Mouse (Mus musculus) kidney, embryonic 14.5 days (tissue): ENCODE measurements around the gene Mylk4. TPM values are rescaled to one million over a fixed set of nuclear protein-coding genes. Genes with fewer than 3 reads are reported as not detected.

Experiments used
- ATAC-seq: fragments of 200-750 bp; cut with Nextera tagmentation; 2 replicates; pipeline ENCODE4 v1.8.0; 2017; ENCODE audit warnings: moderate number of reproducible peaks, mild to moderate bottlenecking, moderate TSS enrichment, moderate library complexity; ENCODE audit not compliant: low FRiP score, low TSS enrichment
- H3K27ac ChIP-seq: fragments of 300-500 bp; sonication (generic); 2 replicates; pipeline ENCODE4 v1.5.1; 2014; ENCODE audit warnings: low read depth, mild to moderate bottlenecking, low read length, moderate library complexity, mixed read lengths
- H3K27me3 ChIP-seq: fragments of 300-500 bp; sonication (generic); 2 replicates; pipeline ENCODE4 v1.6.1; 2014; ENCODE audit warnings: mild to moderate bottlenecking, low read length; ENCODE audit not compliant: control insufficient read depth, insufficient read depth
- H3K36me3 ChIP-seq: fragments of 300-500 bp; sonication (generic); 2 replicates; pipeline ENCODE4 v1.6.1; 2014; ENCODE audit warnings: low read length, mixed read lengths; ENCODE audit not compliant: control insufficient read depth, insufficient read depth
- H3K4me1 ChIP-seq: fragments of 300-500 bp; sonication (generic); 2 replicates; pipeline ENCODE4 v1.6.1; 2014; ENCODE audit warnings: low read length, mixed read lengths; ENCODE audit not compliant: control insufficient read depth, insufficient read depth
- H3K4me2 ChIP-seq: fragments of 300-500 bp; sonication (generic); replicated peaks from 2 replicates; pipeline ENCODE4 v1.6.1; 2014; ENCODE audit warnings: low read depth, mild to moderate bottlenecking, low read length
- H3K4me3 ChIP-seq: fragments of 300-500 bp; sonication (generic); 2 replicates; pipeline ENCODE4 v1.5.1; 2014; ENCODE audit warnings: mild to moderate bottlenecking, low read length
- H3K9ac ChIP-seq: fragments of 300-500 bp; sonication (generic); 2 replicates; pipeline ENCODE4 v1.6.1; 2014; ENCODE audit warnings: low read depth, mild to moderate bottlenecking, low read length, moderate library complexity
- H3K9me3 ChIP-seq: fragments of 300-500 bp; sonication (generic); 2 replicates; pipeline ENCODE4 v1.6.1; 2016; ENCODE audit warnings: low read length; ENCODE audit not compliant: control insufficient read depth
- WGBS: fragments of 180-500 bp; shearing (Covaris S2); extraction: QIAGEN DNeasy Blood & Tissue Kit; methylation state at CpG from one replicate; pipeline ENCODE4 v1.1.7; 2014; 5-methylcytosine and 5-hydroxymethylcytosine counted together
- polyA plus RNA-seq: library from polyadenylated mRNA; unstranded; fragments of >200 nt; fragmentation: Nextera tagmentation; extraction: Ambion mirVana; gene quantifications from 2 replicates; pipeline ENCODE4 v1.2.1, GENCODE M21; 2014

Mylk4 gene
- polyA plus RNA-seq, 1 experiment from 2014 or later: 0.14 TPM

GRCm38 (mm10) chr13:32662041-32662440, 121.7 kb downstream of the Mylk4 start:
- no peaks in the 10 kb centered on the region for H3K27me3 ChIP-seq
- ATAC-seq: no peak; the same call in 1 of the 2 replicates
- 63% methylated on average over 3 of the region's 3 CpGs for WGBS
- H3K9me3 ChIP-seq: no peaks in the 10 kb centered on the region
- H3K36me3 ChIP-seq: no peaks in the 10 kb centered on the region
- no peak overlapping the region for H3K4me2 ChIP-seq
- no peak overlapping the region for H3K4me3 ChIP-seq
- H3K4me1 ChIP-seq: no peaks in the 10 kb centered on the region
- no peak overlapping the region for H3K27ac ChIP-seq
- no peak overlapping the region for H3K9ac ChIP-seq

DNA sequence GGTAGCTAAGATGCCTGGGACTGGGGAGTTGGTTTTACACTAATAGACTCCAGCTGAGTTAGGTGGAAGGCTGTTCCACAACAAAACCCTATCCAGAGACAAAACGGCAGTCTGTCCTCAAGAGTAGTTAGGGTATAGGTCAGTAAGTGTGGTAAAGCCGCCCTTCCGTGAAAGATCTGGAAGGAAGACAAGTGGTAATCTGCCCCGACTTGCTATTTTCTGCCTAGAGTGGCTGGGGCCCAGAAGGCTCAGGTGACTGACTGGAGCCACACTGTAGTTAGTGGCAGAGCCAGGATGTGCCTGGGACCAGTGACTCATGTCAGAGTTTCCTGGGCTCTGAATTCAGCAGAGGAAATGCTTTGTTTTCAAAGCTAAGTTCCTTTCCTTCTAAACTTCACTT, 123.5 kb downstream of the Mylk4 start:
- no peak overlapping the region for H3K4me2 ChIP-seq
- no peak overlapping the region for H3K27ac ChIP-seq
- H3K36me3 ChIP-seq: no peaks in the 10 kb centered on the region
- H3K9me3 ChIP-seq: no peaks in the 10 kb centered on the region
- H3K27me3 ChIP-seq: no peaks in the 10 kb centered on the region
- 29% methylated on average over 4 of the region's 4 CpGs for WGBS
- no peak overlapping the region for H3K4me3 ChIP-seq
- no peaks in the 10 kb centered on the region for H3K4me1 ChIP-seq
- H3K9ac ChIP-seq: no peak overlapping the region
- ATAC-seq: no peak

- Histone ChIP-seq H3K4me1 (no peaks in the 10 kb centered on the region), H3K4me3 (no peak overlapping the region), H3K9ac (no peak overlapping the region), H3K36me3 (no peaks in the 10 kb centered on the region), H3K27me3 (no peaks in the 10 kb centered on the region), H3K4me2 (no peak overlapping the region), H3K27ac (no peak overlapping the region), H3K9me3 (no peaks in the 10 kb centered on the region)
- 88% methylated on average over 5 of the region's 5 CpGs for WGBS
- ATAC-seq: no peak
Measured at GRCm38 (mm10) chr13:32659271-32659670, 124.5 kb downstream of the Mylk4 start.

- H3K27ac ChIP-seq: no peak overlapping the region
- 98% methylated on average over 2 of the region's 2 CpGs for WGBS
- H3K4me1 ChIP-seq: no peaks in the 10 kb centered on the region
- H3K4me3 ChIP-seq: no peak overlapping the region
- ATAC-seq: no peak
- no peaks in the 10 kb centered on the region for H3K27me3 ChIP-seq
- no peak overlapping the region for H3K4me2 ChIP-seq
- H3K9ac ChIP-seq: no peak overlapping the region
- no peaks in the 10 kb centered on the region for H3K36me3 ChIP-seq
- H3K9me3 ChIP-seq: no peaks in the 10 kb centered on the region
Measured at GRCm38 (mm10) chr13:32657583-32657982, 126.2 kb downstream of the Mylk4 start.

Other genes with a start within 250 kb of the Mylk4 start
- 14.1 and 19.0 TPM in 2 replicates for gene Wrnip1, start 18.1 kb upstream of the Mylk4 start, polyA plus RNA-seq
- gene D930007J09Rik, start 18.9 kb upstream of the Mylk4 start, polyA plus RNA-seq: not detected in 2 replicates
- gene Serpinb1a, start 67.2 kb upstream of the Mylk4 start, polyA plus RNA-seq: 6.6 and 7.9 TPM in 2 replicates
- not detected in 2 replicates for gene Serpinb1c, start 114.3 kb upstream of the Mylk4 start, polyA plus RNA-seq
- gene Serpinb6b, start 181.3 kb upstream of the Mylk4 start, polyA plus RNA-seq: 1.9 and 2.2 TPM in 2 replicates
- 6.9 and 7.9 TPM in 2 replicates for gene Serpinb9, start 219.3 kb upstream of the Mylk4 start, polyA plus RNA-seq
- gene Serpinb9b, start 243.5 kb upstream of the Mylk4 start, polyA plus RNA-seq: not detected in 2 replicates